Mouse (Mus musculus): ENCODE data around the gene Anks1.

Anks1 gene

DNA sequence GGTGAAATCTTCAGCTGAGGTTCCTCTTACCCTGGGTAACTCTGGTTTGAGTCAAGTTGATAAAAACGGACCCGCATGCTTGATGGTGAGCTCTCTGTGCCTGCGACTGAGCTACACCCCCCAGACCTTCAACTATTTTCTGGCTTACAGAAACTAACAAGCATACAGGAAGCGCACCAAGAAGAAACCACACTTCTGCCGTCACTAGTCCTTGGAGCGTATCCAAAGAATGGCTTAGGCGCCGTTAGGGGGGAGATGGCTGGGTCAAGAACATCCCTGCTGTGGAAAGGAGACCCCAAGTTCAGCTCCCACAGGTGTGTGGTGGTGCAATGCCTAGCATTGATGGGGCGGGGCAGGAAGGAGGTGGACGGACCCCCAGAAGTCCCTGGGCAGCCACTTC, 187.3 kb downstream of the Anks1 start:
- DNase-seq (ENCODE audit: low spot score), result no peak

DNA sequence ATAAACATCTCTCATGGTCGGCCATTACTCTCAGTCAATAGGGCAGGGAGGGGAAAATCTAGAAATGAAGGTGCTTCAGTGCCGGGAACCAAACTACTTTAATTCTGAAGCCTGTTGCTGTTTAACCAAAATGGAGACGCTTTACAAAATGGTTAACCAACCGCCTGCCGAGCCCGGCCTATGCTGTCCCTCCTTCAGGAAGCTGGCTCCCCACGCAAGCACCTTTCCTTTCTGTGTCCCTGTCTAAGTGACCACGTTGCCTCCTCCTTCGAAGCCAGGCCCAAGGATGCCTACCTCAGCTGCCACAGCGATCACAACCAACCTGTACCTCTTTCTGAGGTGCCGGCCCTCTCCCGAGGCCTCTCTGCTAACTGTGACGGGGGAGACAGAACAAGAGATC, 188.2 kb downstream of the Anks1 start:
- DNase-seq (ENCODE audit: low spot score), result no peak

DNA sequence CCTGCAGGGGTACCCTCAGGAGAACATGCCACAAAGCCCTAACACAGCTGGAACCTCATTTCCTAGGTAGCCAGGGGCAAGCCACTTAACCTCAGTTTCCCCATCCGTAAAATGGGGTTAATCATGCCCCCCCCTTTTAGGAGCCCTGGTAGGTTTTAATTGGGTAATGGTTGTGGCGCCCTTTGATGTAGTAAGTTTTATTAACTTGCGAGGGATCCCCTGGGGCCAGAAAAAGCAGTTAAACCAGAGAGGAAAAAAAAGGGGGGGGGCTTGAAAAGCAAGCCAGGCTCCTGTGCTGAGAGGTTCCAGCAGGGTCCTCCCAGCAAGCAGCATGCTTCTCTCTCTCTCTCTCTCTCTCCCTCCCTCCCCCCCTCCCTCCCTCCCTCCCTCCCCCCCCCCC, 190.0 kb downstream of the Anks1 start:
- no peak for DNase-seq (ENCODE audit: low spot score)

DNA sequence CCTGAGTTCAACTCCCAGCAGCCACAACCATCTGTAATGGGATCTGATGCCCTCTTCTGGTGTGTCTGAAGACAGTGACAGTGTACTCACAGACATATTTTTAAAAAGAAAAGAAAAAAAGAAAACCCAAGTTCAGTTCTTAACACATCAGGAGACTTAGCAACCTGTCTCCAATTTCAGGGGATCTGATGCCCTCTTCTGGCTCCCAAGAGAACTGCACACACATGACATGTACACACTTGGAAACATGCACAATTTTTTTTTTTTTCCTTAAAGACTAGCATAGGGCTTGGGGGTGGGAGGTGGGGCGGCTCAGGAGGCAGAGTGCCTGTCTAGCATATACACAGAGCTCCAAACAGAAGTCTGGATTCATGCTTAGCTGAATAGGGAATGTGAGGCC, 191.6 kb downstream of the Anks1 start:
- DNase-seq (ENCODE audit: low spot score), result no peak

DNA sequence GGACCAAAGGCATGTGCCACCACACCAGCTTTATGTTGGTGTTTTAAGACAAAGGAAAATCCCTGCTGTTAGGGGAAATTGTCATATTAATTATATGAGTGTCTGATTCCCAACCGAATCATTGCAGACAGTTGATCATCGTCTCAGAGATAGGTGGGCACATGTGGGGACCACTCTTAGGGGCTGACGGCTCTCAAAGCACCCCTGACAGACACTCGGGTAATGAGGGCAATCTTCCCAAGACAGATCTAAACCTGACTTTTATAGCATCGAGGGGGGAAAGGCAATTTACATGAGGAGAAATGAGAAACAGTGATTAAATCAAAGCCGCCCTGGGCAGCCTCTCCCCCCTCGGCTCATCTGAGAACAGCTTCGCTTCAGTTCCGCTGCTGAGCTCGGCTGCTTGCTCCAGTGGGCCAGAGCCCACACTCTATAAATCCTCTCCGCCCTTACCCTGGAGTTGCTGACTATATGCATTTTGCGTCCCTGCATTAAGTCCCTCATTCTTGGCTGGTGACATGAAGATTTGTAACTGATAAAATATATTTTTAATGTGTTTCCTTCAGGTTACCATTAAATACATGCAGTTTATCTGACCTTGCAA, 192.3 kb downstream of the Anks1 start:
- DNase-seq (ENCODE audit: low spot score), result no peak

DNA sequence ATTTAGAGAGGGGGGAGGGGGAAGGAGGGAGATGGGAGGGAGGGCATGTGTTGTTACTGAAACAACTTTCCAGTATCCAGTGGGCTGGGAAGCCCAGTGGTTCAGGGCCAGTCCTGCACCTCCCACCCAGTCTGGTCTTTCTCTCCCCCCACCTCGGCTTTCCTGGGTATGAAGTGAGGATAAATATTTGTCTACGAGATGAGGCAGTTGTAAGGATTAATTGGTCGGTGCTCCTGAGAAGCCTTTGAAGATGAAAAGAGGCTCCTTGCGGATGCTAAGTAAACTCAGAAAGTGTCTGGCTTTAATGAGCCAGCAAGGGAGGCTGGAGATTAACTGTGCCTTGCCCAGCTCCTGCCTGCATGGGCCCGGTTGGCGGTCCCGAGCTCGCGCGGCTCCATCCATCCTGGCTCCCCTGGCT, 192.8 kb downstream of the Anks1 start:
- no peak for DNase-seq (ENCODE audit: low spot score)

DNA sequence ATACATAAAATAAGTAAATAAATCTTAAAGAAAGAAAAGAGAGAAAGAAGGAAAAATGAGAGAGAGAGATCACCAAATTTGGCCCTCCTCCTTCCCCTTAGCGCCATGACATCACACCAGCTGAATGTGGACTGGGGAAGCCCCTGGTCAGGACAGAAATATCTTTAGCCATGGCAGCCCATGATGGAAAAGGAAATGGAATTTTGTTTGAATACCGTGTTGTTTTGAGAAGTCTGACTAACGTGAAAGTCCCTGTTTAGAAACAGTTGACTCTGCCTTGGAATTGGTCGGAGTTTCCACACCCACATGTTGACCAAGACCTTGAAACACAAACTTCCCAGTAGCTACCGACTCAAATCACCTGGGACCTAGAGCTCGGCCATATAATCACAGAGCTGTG, 195.3 kb downstream of the Anks1 start:
- DNase-seq (ENCODE audit: low spot score), result no peak

DNA sequence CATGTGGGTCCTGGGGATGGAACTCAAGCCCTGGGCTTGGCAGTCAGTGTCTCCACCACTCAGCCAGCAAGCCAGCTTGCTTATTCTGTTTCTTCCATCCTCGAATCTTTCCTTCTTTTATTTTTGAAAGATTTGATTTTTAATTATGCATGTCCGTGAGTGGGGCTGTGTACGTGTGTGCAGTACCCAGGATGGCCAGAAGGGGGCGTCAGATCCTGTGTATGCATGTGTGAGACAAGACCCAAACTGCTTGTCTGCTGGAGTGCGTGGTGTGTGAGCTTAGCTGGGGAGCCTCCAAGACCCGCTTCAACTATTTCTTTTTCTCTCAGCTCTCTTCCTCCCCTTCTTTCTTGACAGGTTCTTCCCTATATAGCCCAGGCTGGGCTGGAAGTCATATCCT, 197.2 kb downstream of the Anks1 start:
- no peak for DNase-seq (ENCODE audit: low spot score)

DNA sequence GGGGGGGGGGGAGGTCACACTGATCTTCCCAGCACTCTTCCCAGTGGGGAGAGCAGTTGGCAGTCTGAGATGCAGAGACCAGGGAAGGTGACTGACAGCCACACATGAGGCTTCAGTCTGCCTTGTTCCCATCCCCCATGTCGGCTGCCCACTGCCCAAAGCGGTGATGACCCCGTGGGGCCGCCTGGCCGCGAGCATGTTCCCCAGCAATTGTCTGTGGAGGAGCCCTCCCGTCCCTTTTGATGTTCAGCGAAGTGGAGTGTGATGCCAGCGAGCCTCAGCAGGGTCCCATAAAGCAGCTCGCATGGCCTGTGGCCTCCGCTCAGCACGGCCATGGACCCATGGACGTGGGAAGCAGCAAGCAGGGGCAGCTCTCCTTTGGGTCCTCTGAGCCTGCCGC, 198.2 kb downstream of the Anks1 start:
- DNase-seq (ENCODE audit: low spot score), result no peak

DNA sequence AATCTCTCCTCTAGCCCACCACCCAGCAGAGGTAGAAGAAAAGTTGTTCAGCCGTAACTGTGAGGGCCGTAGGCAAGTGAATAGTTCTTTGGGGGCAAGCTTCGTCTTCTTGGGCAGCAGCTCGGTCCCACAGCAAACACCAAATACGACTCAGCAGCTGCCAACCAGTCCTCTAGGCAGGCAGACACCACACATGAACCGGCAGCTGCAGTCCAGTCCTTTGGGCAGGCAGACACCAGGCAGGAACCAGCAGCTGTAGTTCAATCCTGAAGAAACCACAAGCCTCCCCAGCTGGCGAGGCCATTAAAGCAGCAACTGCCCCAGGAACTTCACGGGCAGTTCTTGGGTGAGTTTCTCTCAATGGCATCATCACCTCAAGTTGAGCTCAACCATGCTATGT, 203.2 kb downstream of the Anks1 start:
- no peak for DNase-seq (ENCODE audit: low spot score)

All from ovary, postnatal 14 days (tissue).